Mouse (Mus musculus) forebrain, embryonic 11.5 days (tissue): ENCODE results near the gene Plce1. TPM values are rescaled to one million over a fixed set of nuclear protein-coding genes. Genes with fewer than 3 reads are reported as not detected.
"Not testable (repeated sequence)": the region's sequence is repeated elsewhere in the genome, so short reads cannot be mapped to it uniquely, and the experiment has no call there.

Experiments used
- ATAC-seq: fragments of 200-750 bp; cut with Nextera tagmentation; replicated peaks from 2 replicates; pipeline ENCODE4 v1.8.0; 2017; ENCODE audit warnings: moderate TSS enrichment; ENCODE audit not compliant: low FRiP score
- DNase-seq: peaks from one replicate; pipeline ENCODE4 v3.0.0-alpha.2; 2017; ENCODE audit warnings: low spot score
- H3K27ac ChIP-seq: fragments of 300-500 bp; sonication (generic); 2 replicates; pipeline ENCODE4 v1.5.1; 2014; ENCODE audit warnings: low read depth, low read length
- H3K27me3 ChIP-seq: fragments of 300-500 bp; sonication (generic); 2 replicates; pipeline ENCODE4 v1.6.1; 2014; ENCODE audit warnings: mild to moderate bottlenecking, low read length, mixed read lengths; ENCODE audit not compliant: control insufficient read depth, insufficient read depth
- H3K36me3 ChIP-seq: fragments of 300-500 bp; sonication (generic); 2 replicates; pipeline ENCODE4 v1.6.1; 2014; ENCODE audit warnings: mild to moderate bottlenecking, low read length, moderate library complexity, mixed read lengths; ENCODE audit not compliant: control insufficient read depth, insufficient read depth
- H3K4me1 ChIP-seq: fragments of 300-500 bp; sonication (generic); replicated peaks from 2 replicates; pipeline ENCODE4 v1.6.1; 2014; ENCODE audit warnings: low read length, mixed read lengths; ENCODE audit not compliant: control insufficient read depth, insufficient read depth
- H3K4me2 ChIP-seq: fragments of 300-500 bp; sonication (generic); 2 replicates; pipeline ENCODE4 v1.6.1; 2014; ENCODE audit warnings: low read depth, mild to moderate bottlenecking, low read length, moderate library complexity, mixed read lengths; ENCODE audit not compliant: severe bottlenecking
- H3K4me3 ChIP-seq: fragments of 300-500 bp; sonication (generic); 2 replicates; pipeline ENCODE4 v1.5.1; 2014; ENCODE audit warnings: low read depth, low read length
- H3K9ac ChIP-seq: fragments of 300-500 bp; sonication (generic); 2 replicates; pipeline ENCODE4 v1.6.1; 2014; ENCODE audit warnings: low read length
- H3K9me3 ChIP-seq: fragments of 300-500 bp; sonication (generic); 2 replicates; pipeline ENCODE4 v1.6.1; 2016; ENCODE audit warnings: low read length, mixed read lengths; ENCODE audit not compliant: control insufficient read depth
- WGBS: fragments of 180-500 bp; shearing (Covaris S2); extraction: QIAGEN DNeasy Blood & Tissue Kit; methylation state at CpG from one replicate; pipeline ENCODE4 v1.1.7; 2014; 5-methylcytosine and 5-hydroxymethylcytosine counted together
- polyA plus RNA-seq: library from polyadenylated mRNA; unstranded; fragments of >200 nt; fragmentation: Nextera tagmentation; extraction: Ambion mirVana; gene quantifications from 2 replicates; pipeline ENCODE4 v1.2.1, GENCODE M21; 2014

Gene Plce1
- polyA plus RNA-seq, 1 experiment from 2014 or later: 4.4 TPM

GRCm38 (mm10) chr19:38621546-38621945 is 140.6 kb downstream of the Plce1 start:
- H3K36me3 ChIP-seq: no peaks in the 10 kb centered on the region
- H3K4me1 ChIP-seq: no peaks in the 10 kb centered on the region
- ATAC-seq: no peak
- no peak overlapping the region for H3K27ac ChIP-seq
- H3K4me3 ChIP-seq: no peak overlapping the region
- no peak overlapping the region for H3K9ac ChIP-seq
- no peak overlapping the region for H3K4me2 ChIP-seq
- DNase-seq: no peak
- H3K27me3 ChIP-seq: no peaks in the 10 kb centered on the region
- H3K9me3 ChIP-seq: no peaks in the 10 kb centered on the region
- 89% methylated on average over 10 of the region's 10 CpGs for WGBS

GRCm38 (mm10) chr19:38626246-38627015 is 145.5 kb downstream of the Plce1 start:
- no peak for ATAC-seq
- Histone ChIP-seq H3K4me1 (no peaks in the 10 kb centered on the region), H3K9me3 (no peaks in the 10 kb centered on the region), H3K4me2 (no peak overlapping the region), H3K36me3 (no peaks in the 10 kb centered on the region), H3K9ac (no peak overlapping the region), H3K27me3 (no peaks in the 10 kb centered on the region), H3K4me3 (no peak overlapping the region), H3K27ac (no peak overlapping the region)
- DNase-seq: no peak
- WGBS: 77% methylated on average over 9 of the region's 9 CpGs

GRCm38 (mm10) chr19:38627075-38627768 is 146.3 kb downstream of the Plce1 start:
- Histone ChIP-seq H3K4me1 (no peaks in the 10 kb centered on the region), H3K36me3 (no peaks in the 10 kb centered on the region), H3K9ac (no peak overlapping the region), H3K27me3 (no peaks in the 10 kb centered on the region), H3K4me2 (no peak overlapping the region), H3K4me3 (no peak overlapping the region), H3K9me3 (no peaks in the 10 kb centered on the region), H3K27ac (no peak overlapping the region)
- 89% methylated on average over 9 of the region's 9 CpGs for WGBS
- ATAC-seq (no peak), DNase-seq (no peak)

GRCm38 (mm10) chr19:38632251-38632650 is 151.3 kb downstream of the Plce1 start:
- 91% methylated on average over 3 of the region's 3 CpGs for WGBS
- Histone ChIP-seq H3K4me1 (no peaks in the 10 kb centered on the region), H3K4me2 (no peak overlapping the region), H3K27ac (no peak overlapping the region), H3K9me3 (no peaks in the 10 kb centered on the region), H3K9ac (no peak overlapping the region), H3K36me3 (no peaks in the 10 kb centered on the region), H3K4me3 (no peak overlapping the region), H3K27me3 (no peaks in the 10 kb centered on the region)
- DNase-seq: no peak
- ATAC-seq: no peak

- Histone ChIP-seq H3K9me3 (no peaks in the 10 kb centered on the region), H3K27me3 (no peaks in the 10 kb centered on the region), H3K36me3 (no peaks in the 10 kb centered on the region), H3K9ac (no peak overlapping the region), H3K4me1 (no peaks in the 10 kb centered on the region), H3K4me3 (no peak overlapping the region), H3K4me2 (no peak overlapping the region), H3K27ac (no peak overlapping the region)
- no peak for ATAC-seq
- WGBS: 75% methylated on average over 5 of the region's 5 CpGs
- DNase-seq: no peak
Observed at GRCm38 (mm10) chr19:38633306-38633705, 152.4 kb downstream of the Plce1 start.

GRCm38 (mm10) chr19:38639050-38639449 is 158.1 kb downstream of the Plce1 start:
- H3K9ac ChIP-seq: no peak overlapping the region
- H3K9me3 ChIP-seq: no peaks in the 10 kb centered on the region
- no peaks in the 10 kb centered on the region for H3K27me3 ChIP-seq
- WGBS: 89% methylated on average over 3 of the region's 3 CpGs
- no peak overlapping the region for H3K4me3 ChIP-seq
- H3K36me3 ChIP-seq: no peaks in the 10 kb centered on the region
- H3K4me1 ChIP-seq: no peaks in the 10 kb centered on the region
- H3K4me2 ChIP-seq: no peak overlapping the region
- ATAC-seq (no peak), DNase-seq (no peak)
- H3K27ac ChIP-seq: no peak overlapping the region

- H3K27me3 ChIP-seq: no peaks in the 10 kb centered on the region
- H3K4me3 ChIP-seq: no peak overlapping the region
- no peak overlapping the region for H3K9ac ChIP-seq
- H3K27ac ChIP-seq: no peak overlapping the region
- H3K4me1 ChIP-seq: no peaks in the 10 kb centered on the region
- DNase-seq (no peak), ATAC-seq (no peak)
- no peaks in the 10 kb centered on the region for H3K9me3 ChIP-seq
- H3K4me2 ChIP-seq: no peak overlapping the region
- WGBS: 86% methylated on average over 3 of the region's 3 CpGs
- H3K36me3 ChIP-seq: no peaks in the 10 kb centered on the region
Observed at GRCm38 (mm10) chr19:38639805-38640204, 158.9 kb downstream of the Plce1 start.

- H3K9me3 ChIP-seq, H3K36me3 ChIP-seq, H3K4me2 ChIP-seq, H3K9ac ChIP-seq, H3K4me1 ChIP-seq, H3K27me3 ChIP-seq, H3K27ac ChIP-seq, DNase-seq, ATAC-seq, H3K4me3 ChIP-seq: not testable (repeated sequence)
- WGBS: 53% methylated on average over 1 of the region's 1 CpGs
Observed at GRCm38 (mm10) chr19:38642515-38642914, 161.6 kb downstream of the Plce1 start.
